ENCODE assay signal across 37 mouse cellular contexts in the genomic region with DNA sequence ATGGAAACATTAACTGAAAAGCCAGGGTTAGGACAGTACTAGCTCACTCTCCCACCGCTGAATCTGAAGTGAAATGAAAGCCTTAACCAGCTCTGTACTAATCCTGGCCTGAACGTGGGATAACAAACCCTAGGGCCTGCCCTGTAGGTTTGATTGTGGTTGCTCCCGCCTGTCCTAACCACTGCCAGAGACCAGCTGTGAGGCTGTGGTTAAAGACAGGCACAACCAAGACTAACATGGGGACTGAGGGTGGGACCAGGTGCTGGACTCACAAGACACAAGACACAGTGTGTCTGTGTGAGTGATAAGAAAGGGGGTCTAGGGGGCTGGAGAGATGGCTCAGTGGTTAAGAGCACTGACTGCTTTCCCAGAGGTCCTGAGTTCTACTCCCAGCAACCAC. TPM values are rescaled to one million over a fixed set of nuclear protein-coding genes. Genes with fewer than 3 reads are reported as not detected.
"Had no signal": no experiment of that assay in that cellular context is flagged by ENCODE, and none has a peak within 500 bp of the region (broad histone marks: within the 10 kb centered on the region; RNA-seq: fewer than 3 reads in every experiment).

No protein-coding gene starts in this region.

- H3K4me3 ChIP-seq: heart, embryonic 10.5 days; heart, embryonic 12.5 days; heart, embryonic 13.5 days; heart, embryonic 15.5 days; hindbrain, embryonic 10.5 days; hindbrain, embryonic 12.5 days; hindbrain, embryonic 13.5 days; hindbrain, embryonic 15.5 days; intestine, embryonic 15.5 days; kidney, embryonic 15.5 days; layer of hippocampus, adult 2 months had no signal

- H3K4me2 ChIP-seq: heart, embryonic 11.5 days; heart, embryonic 12.5 days; heart, embryonic 13.5 days; heart, embryonic 15.5 days; hindbrain, embryonic 12.5 days; hindbrain, embryonic 13.5 days; hindbrain, embryonic 14.5 days; hindbrain, embryonic 15.5 days; intestine, embryonic 15.5 days; kidney, embryonic 15.5 days had no signal

- H3K9me3 ChIP-seq: heart, embryonic 10.5 days; heart, embryonic 12.5 days; heart, embryonic 13.5 days; heart, embryonic 15.5 days; hindbrain, embryonic 10.5 days; hindbrain, embryonic 12.5 days; hindbrain, embryonic 13.5 days; hindbrain, embryonic 15.5 days; intestine, embryonic 15.5 days; kidney, embryonic 15.5 days had no signal

- H3K36me3 ChIP-seq: heart, embryonic 15.5 days; intestine, embryonic 15.5 days had no signal

- H3K9ac ChIP-seq: heart, embryonic 12.5 days; heart, embryonic 13.5 days; heart, embryonic 15.5 days; hindbrain, embryonic 12.5 days; hindbrain, embryonic 13.5 days; hindbrain, embryonic 14.5 days; hindbrain, embryonic 15.5 days; intestine, embryonic 15.5 days; kidney, embryonic 15.5 days had no signal

- ATAC-seq: hindbrain, embryonic 16.5 days; hindbrain, postnatal 0 days; inflammation-experienced regulatory T-cells, adult 6 months; intestine, embryonic 15.5 days; intestine, embryonic 16.5 days; intestine, postnatal 0 days had no signal

- H3K27ac ChIP-seq: heart, embryonic 10.5 days; heart, embryonic 13.5 days; heart, embryonic 15.5 days; hindbrain, embryonic 10.5 days; hindbrain, embryonic 12.5 days; hindbrain, embryonic 13.5 days; hindbrain, embryonic 14.5 days; hindbrain, embryonic 15.5 days; hindbrain, postnatal 0 days; intestine, embryonic 15.5 days; kidney, embryonic 15.5 days; kidney, postnatal 0 days; layer of hippocampus, adult 2 months had no signal

- DNase-seq: heart, postnatal 10 days; heart, postnatal 14 days; heart, postnatal 36 days; heart, postnatal 4 days; kidney, adult 11 months; kidney, adult 18-20 months; kidney, adult 2 months; kidney, adult 8-10 months; kidney, adult 9 months; kidney, postnatal 10 days; kidney, postnatal 14 days; kidney, postnatal 25 days; kidney, postnatal 36 days; kidney, postnatal 4 days; layer of hippocampus, adult 9-11 months; layer of hippocampus, postnatal 36 days had no signal

RNA-seq across cellular contexts. Expression of a gene that starts 11.0 kb away (rescaled TPM):
- polyA plus RNA-seq: heart, embryonic 11.5 days; heart, embryonic 12.5 days; heart, embryonic 13.5 days; hindbrain, embryonic 12.5 days; intestine, embryonic 14.5 days; kidney, embryonic 14.5 days had no signal
